Mouse (Mus musculus): Measurements from ENCODE around the gene Ghdc. TPM values are rescaled to one million over a fixed set of nuclear protein-coding genes. Genes with fewer than 3 reads are reported as not detected.

Ghdc gene
- 3.8 and 5.3 TPM in 2 replicates for polyA plus RNA-seq (2014; fragmentation: Nextera tagmentation; extraction: Ambion mirVana)

GRCm38 (mm10) chr11:100770646-100771408 is at the start of gene Ghdc:
Gene Ghdc (minus strand): TSS chr11:100770957.
- H3K9me3 ChIP-seq (replicated peaks; ENCODE audit: control insufficient read depth, low read length): no peaks in the 10 kb centered on the region
- no peak for ATAC-seq (replicated peaks; ENCODE audit: insufficient number of reproducible peaks, low FRiP score, low TSS enrichment)
- WGBS (ENCODE audit: insufficient replicate concordance): 17% methylated on average over 17 of the region's 17 CpGs
- H3K4me3 ChIP-seq (ENCODE audit: low read depth, low read length): peak within 1 kb of the TSS; percentile 69
- H3K4me2 ChIP-seq: peak within 1 kb of the TSS; percentile 78
- H3K36me3 ChIP-seq (ENCODE audit: control insufficient read depth, insufficient read depth, low read length): no peaks in the 10 kb centered on the region; the same call in 1 of the 2 replicates
- peak within 1 kb of the TSS; percentile 22; the same call in 1 of the 2 replicates for H3K27ac ChIP-seq (ENCODE audit: low read depth, low read length)
- 0 out of 2 replicates have a peak, but pooled peaks cover 4% of the 10 kb centered on the region for H3K4me1 ChIP-seq (ENCODE audit: control insufficient read depth, insufficient read depth, low read length)
- peak within 1 kb of the TSS; percentile 70 for H3K9ac ChIP-seq (ENCODE audit: low read depth, low read length)
- no peaks in the 10 kb centered on the region for H3K27me3 ChIP-seq (ENCODE audit: control insufficient read depth, insufficient read depth, low read length)

DNA sequence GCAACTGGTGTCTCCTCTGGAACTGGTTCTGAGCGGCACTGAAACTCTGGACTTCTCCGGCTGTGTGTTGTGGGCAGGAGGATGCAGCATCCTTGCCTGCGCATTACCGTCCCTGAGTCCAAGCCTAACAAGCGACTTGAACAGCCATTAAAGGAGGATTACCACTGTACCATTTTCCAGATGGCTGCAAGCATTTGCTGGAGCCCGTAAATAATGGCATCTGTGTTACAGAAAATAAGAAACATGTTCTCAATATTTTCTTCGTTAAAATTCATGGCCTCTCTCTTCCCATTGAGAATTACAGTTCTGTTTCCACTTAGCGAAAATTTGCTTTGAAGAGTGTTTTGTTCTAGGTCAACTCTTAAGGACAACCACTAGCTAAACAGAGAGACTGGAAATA is 49.3 kb upstream of the Ghdc start:
- Histone ChIP-seq H3K4me2 (no peak overlapping the region), H3K27ac (ENCODE audit: low read depth, low read length) (no peak overlapping the region), H3K9ac (ENCODE audit: low read depth, low read length) (no peak overlapping the region), H3K27me3 (ENCODE audit: control insufficient read depth, insufficient read depth, low read length) (no peaks in the 10 kb centered on the region), H3K36me3 (ENCODE audit: control insufficient read depth, insufficient read depth, low read length) (no peaks in the 10 kb centered on the region), H3K9me3 (replicated peaks; ENCODE audit: control insufficient read depth, low read length) (no peaks in the 10 kb centered on the region), H3K4me1 (ENCODE audit: control insufficient read depth, insufficient read depth, low read length) (peaks cover 55% of the 10 kb centered on the region), H3K4me3 (ENCODE audit: low read depth, low read length) (no peak overlapping the region)
- no peak for ATAC-seq (replicated peaks; ENCODE audit: insufficient number of reproducible peaks, low FRiP score, low TSS enrichment)
- WGBS (ENCODE audit: insufficient replicate concordance): 86% methylated on average over 8 of the region's 8 CpGs

- H3K4me2 ChIP-seq: no peak overlapping the region
- H3K36me3 ChIP-seq (ENCODE audit: control insufficient read depth, insufficient read depth, low read length): no peaks in the 10 kb centered on the region
- H3K27ac ChIP-seq (ENCODE audit: low read depth, low read length): no peak overlapping the region
- H3K4me1 ChIP-seq (ENCODE audit: control insufficient read depth, insufficient read depth, low read length): peaks cover 55% of the 10 kb centered on the region
- WGBS (ENCODE audit: insufficient replicate concordance): 53% methylated on average over 16 of the region's 16 CpGs
- no peak overlapping the region for H3K9ac ChIP-seq (ENCODE audit: low read depth, low read length)
- H3K9me3 ChIP-seq (replicated peaks; ENCODE audit: control insufficient read depth, low read length): no peaks in the 10 kb centered on the region
- no peak overlapping the region for H3K4me3 ChIP-seq (ENCODE audit: low read depth, low read length)
- ATAC-seq (replicated peaks; ENCODE audit: insufficient number of reproducible peaks, low FRiP score, low TSS enrichment): no peak
- no peaks in the 10 kb centered on the region for H3K27me3 ChIP-seq (ENCODE audit: control insufficient read depth, insufficient read depth, low read length)
Measured at GRCm38 (mm10) chr11:100819626-100820025, 48.9 kb upstream of the Ghdc start.

GRCm38 (mm10) chr11:100819048-100819447 is 48.3 kb upstream of the Ghdc start:
- H3K4me2 ChIP-seq: no peak overlapping the region
- H3K9me3 ChIP-seq (replicated peaks; ENCODE audit: control insufficient read depth, low read length): no peaks in the 10 kb centered on the region
- H3K4me1 ChIP-seq (ENCODE audit: control insufficient read depth, insufficient read depth, low read length): peaks cover 55% of the 10 kb centered on the region
- no peak overlapping the region for H3K27ac ChIP-seq (ENCODE audit: low read depth, low read length)
- ATAC-seq (replicated peaks; ENCODE audit: insufficient number of reproducible peaks, low FRiP score, low TSS enrichment): no peak
- WGBS (ENCODE audit: insufficient replicate concordance): 81% methylated on average over 8 of the region's 8 CpGs
- no peaks in the 10 kb centered on the region for H3K36me3 ChIP-seq (ENCODE audit: control insufficient read depth, insufficient read depth, low read length)
- H3K9ac ChIP-seq (ENCODE audit: low read depth, low read length): no peak overlapping the region
- H3K27me3 ChIP-seq (ENCODE audit: control insufficient read depth, insufficient read depth, low read length): no peaks in the 10 kb centered on the region
- H3K4me3 ChIP-seq (ENCODE audit: low read depth, low read length): no peak overlapping the region

DNA sequence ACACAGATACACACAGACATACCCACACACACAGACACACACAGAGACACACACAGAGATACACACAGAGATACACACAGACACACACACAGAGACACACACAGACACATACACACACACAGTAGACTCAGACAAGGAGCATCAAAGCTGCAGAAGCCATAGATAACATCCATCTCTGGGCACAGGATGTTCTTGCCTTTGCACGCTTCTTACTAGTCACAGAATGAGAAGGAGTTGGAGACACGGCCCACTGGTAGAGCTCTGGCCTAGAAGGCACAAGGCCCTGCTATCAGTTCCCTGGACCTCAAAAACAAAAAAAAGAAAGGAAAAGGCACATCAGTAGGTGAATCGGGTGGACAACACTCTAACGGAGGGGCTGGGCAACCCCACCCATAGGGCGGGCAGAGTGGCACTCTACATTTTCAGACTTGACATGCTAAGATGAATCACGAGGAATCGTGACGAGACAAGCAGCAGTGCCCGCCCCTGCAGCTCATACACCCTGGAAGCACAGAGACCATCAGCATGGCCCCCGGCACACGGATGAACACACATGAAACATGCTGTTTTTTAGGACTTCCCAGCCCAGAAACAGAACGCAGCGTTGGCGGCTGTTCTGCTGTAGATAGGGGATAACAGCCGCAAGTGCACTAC is 47.7 kb upstream of the Ghdc start:
- Histone ChIP-seq H3K27ac (ENCODE audit: low read depth, low read length) (no peak overlapping the region), H3K4me2 (no peak overlapping the region), H3K36me3 (ENCODE audit: control insufficient read depth, insufficient read depth, low read length) (no peaks in the 10 kb centered on the region), H3K9ac (ENCODE audit: low read depth, low read length) (no peak overlapping the region), H3K9me3 (replicated peaks; ENCODE audit: control insufficient read depth, low read length) (no peaks in the 10 kb centered on the region), H3K27me3 (ENCODE audit: control insufficient read depth, insufficient read depth, low read length) (no peaks in the 10 kb centered on the region), H3K4me1 (ENCODE audit: control insufficient read depth, insufficient read depth, low read length) (peaks cover 52% of the 10 kb centered on the region), H3K4me3 (ENCODE audit: low read depth, low read length) (no peak overlapping the region)
- no peak for ATAC-seq (replicated peaks; ENCODE audit: insufficient number of reproducible peaks, low FRiP score, low TSS enrichment)
- 83% methylated on average over 15 of the region's 15 CpGs for WGBS (ENCODE audit: insufficient replicate concordance)

GRCm38 (mm10) chr11:100817311-100817710 is 46.6 kb upstream of the Ghdc start:
- no peaks in the 10 kb centered on the region for H3K9me3 ChIP-seq (replicated peaks; ENCODE audit: control insufficient read depth, low read length)
- H3K4me3 ChIP-seq (ENCODE audit: low read depth, low read length): no peak overlapping the region
- H3K27me3 ChIP-seq (ENCODE audit: control insufficient read depth, insufficient read depth, low read length): no peaks in the 10 kb centered on the region
- H3K4me1 ChIP-seq (ENCODE audit: control insufficient read depth, insufficient read depth, low read length): peaks cover 50% of the 10 kb centered on the region
- H3K27ac ChIP-seq (ENCODE audit: low read depth, low read length): no peak overlapping the region
- H3K4me2 ChIP-seq: no peak overlapping the region
- H3K36me3 ChIP-seq (ENCODE audit: control insufficient read depth, insufficient read depth, low read length): no peaks in the 10 kb centered on the region
- no peak overlapping the region for H3K9ac ChIP-seq (ENCODE audit: low read depth, low read length)
- 73% methylated on average over 9 of the region's 9 CpGs for WGBS (ENCODE audit: insufficient replicate concordance)
- no peak for ATAC-seq (replicated peaks; ENCODE audit: insufficient number of reproducible peaks, low FRiP score, low TSS enrichment)

- ATAC-seq (replicated peaks; ENCODE audit: insufficient number of reproducible peaks, low FRiP score, low TSS enrichment): no peak
- WGBS (ENCODE audit: insufficient replicate concordance): 64% methylated on average over 4 of the region's 4 CpGs
- no peaks in the 10 kb centered on the region for H3K36me3 ChIP-seq (ENCODE audit: control insufficient read depth, insufficient read depth, low read length)
- no peak overlapping the region for H3K4me2 ChIP-seq
- no peaks in the 10 kb centered on the region for H3K9me3 ChIP-seq (replicated peaks; ENCODE audit: control insufficient read depth, low read length)
- H3K4me3 ChIP-seq (ENCODE audit: low read depth, low read length): no peak overlapping the region
- H3K27me3 ChIP-seq (ENCODE audit: control insufficient read depth, insufficient read depth, low read length): no peaks in the 10 kb centered on the region
- H3K9ac ChIP-seq (ENCODE audit: low read depth, low read length): no peak overlapping the region
- no peak overlapping the region for H3K27ac ChIP-seq (ENCODE audit: low read depth, low read length)
- H3K4me1 ChIP-seq (ENCODE audit: control insufficient read depth, insufficient read depth, low read length): peaks cover 50% of the 10 kb centered on the region
Measured at GRCm38 (mm10) chr11:100816801-100817200, 46.0 kb upstream of the Ghdc start.

GRCm38 (mm10) chr11:100816342-100816741 is 45.6 kb upstream of the Ghdc start:
- Histone ChIP-seq H3K4me3 (ENCODE audit: low read depth, low read length) (no peak overlapping the region), H3K9me3 (replicated peaks; ENCODE audit: control insufficient read depth, low read length) (no peaks in the 10 kb centered on the region), H3K36me3 (ENCODE audit: control insufficient read depth, insufficient read depth, low read length) (no peaks in the 10 kb centered on the region), H3K4me2 (no peak overlapping the region), H3K4me1 (ENCODE audit: control insufficient read depth, insufficient read depth, low read length) (peaks cover 46% of the 10 kb centered on the region), H3K27me3 (ENCODE audit: control insufficient read depth, insufficient read depth, low read length) (no peaks in the 10 kb centered on the region), H3K9ac (ENCODE audit: low read depth, low read length) (no peak overlapping the region), H3K27ac (ENCODE audit: low read depth, low read length) (no peak overlapping the region)
- ATAC-seq (replicated peaks; ENCODE audit: insufficient number of reproducible peaks, low FRiP score, low TSS enrichment): no peak
- WGBS (ENCODE audit: insufficient replicate concordance): 70% methylated on average over 3 of the region's 3 CpGs
